Mouse (Mus musculus) kidney, embryonic 14.5 days (tissue): ENCODE results near the gene Phldb1. TPM values are rescaled to one million over a fixed set of nuclear protein-coding genes. Genes with fewer than 3 reads are reported as not detected.
A peak's percentile ranks its signal among the peaks of the same experiment; 100 is the strongest.

Experiments
- ATAC-seq: fragments of 200-750 bp; cut with Nextera tagmentation; 2 replicates; pipeline ENCODE4 v1.8.0; 2017; ENCODE audit warnings: moderate number of reproducible peaks, mild to moderate bottlenecking, moderate TSS enrichment, moderate library complexity; ENCODE audit not compliant: low FRiP score, low TSS enrichment
- H3K27ac ChIP-seq: fragments of 300-500 bp; sonication (generic); 2 replicates; pipeline ENCODE4 v1.5.1; 2014; ENCODE audit warnings: low read depth, mild to moderate bottlenecking, low read length, moderate library complexity, mixed read lengths
- H3K27me3 ChIP-seq: fragments of 300-500 bp; sonication (generic); 2 replicates; pipeline ENCODE4 v1.6.1; 2014; ENCODE audit warnings: mild to moderate bottlenecking, low read length; ENCODE audit not compliant: control insufficient read depth, insufficient read depth
- H3K36me3 ChIP-seq: fragments of 300-500 bp; sonication (generic); 2 replicates; pipeline ENCODE4 v1.6.1; 2014; ENCODE audit warnings: low read length, mixed read lengths; ENCODE audit not compliant: control insufficient read depth, insufficient read depth
- H3K4me1 ChIP-seq: fragments of 300-500 bp; sonication (generic); 2 replicates; pipeline ENCODE4 v1.6.1; 2014; ENCODE audit warnings: low read length, mixed read lengths; ENCODE audit not compliant: control insufficient read depth, insufficient read depth
- H3K4me2 ChIP-seq: fragments of 300-500 bp; sonication (generic); replicated peaks from 2 replicates; pipeline ENCODE4 v1.6.1; 2014; ENCODE audit warnings: low read depth, mild to moderate bottlenecking, low read length
- H3K4me3 ChIP-seq: fragments of 300-500 bp; sonication (generic); 2 replicates; pipeline ENCODE4 v1.5.1; 2014; ENCODE audit warnings: mild to moderate bottlenecking, low read length
- H3K9ac ChIP-seq: fragments of 300-500 bp; sonication (generic); 2 replicates; pipeline ENCODE4 v1.6.1; 2014; ENCODE audit warnings: low read depth, mild to moderate bottlenecking, low read length, moderate library complexity
- H3K9me3 ChIP-seq: fragments of 300-500 bp; sonication (generic); 2 replicates; pipeline ENCODE4 v1.6.1; 2016; ENCODE audit warnings: low read length; ENCODE audit not compliant: control insufficient read depth
- WGBS: fragments of 180-500 bp; shearing (Covaris S2); extraction: QIAGEN DNeasy Blood & Tissue Kit; methylation state at CpG from one replicate; pipeline ENCODE4 v1.1.7; 2014; 5-methylcytosine and 5-hydroxymethylcytosine counted together
- polyA plus RNA-seq: library from polyadenylated mRNA; unstranded; fragments of >200 nt; fragmentation: Nextera tagmentation; extraction: Ambion mirVana; gene quantifications from 2 replicates; pipeline ENCODE4 v1.2.1, GENCODE M21; 2014

Phldb1 gene
- polyA plus RNA-seq, 1 experiment from 2014 or later, result 28.7 TPM

GRCm38 (mm10) chr9:44721877-44722186 lies 13.2 kb downstream of the Phldb1 start:
- Histone ChIP-seq H3K4me1 (peaks cover 24% of the 10 kb centered on the region), H3K36me3 (peaks cover 18% of the 10 kb centered on the region), H3K4me3 (no peak overlapping the region; the same call in 1 of the 2 replicates), H3K4me2 (peak overlapping the region; percentile 57), H3K9me3 (no peaks in the 10 kb centered on the region), H3K9ac (no peak overlapping the region), H3K27me3 (no peaks in the 10 kb centered on the region), H3K27ac (peak overlapping the region; percentile 59; the same call in 1 of the 2 replicates)
- peak; percentile 22; the same call in 1 of the 2 replicates for ATAC-seq
- 74% methylated on average over 3 of the region's 3 CpGs for WGBS

- no peaks in the 10 kb centered on the region for H3K9me3 ChIP-seq
- peak overlapping the region; percentile 63 for H3K4me3 ChIP-seq
- WGBS, result under 1% methylated on average over 37 of the region's 40 CpGs
- H3K4me1 ChIP-seq, result peaks cover 19% of the 10 kb centered on the region
- H3K36me3 ChIP-seq, result peaks cover 20% of the 10 kb centered on the region
- peak overlapping the region; percentile 57 for H3K4me2 ChIP-seq
- H3K27ac ChIP-seq, result peak overlapping the region; percentile 73; the same call in 1 of the 2 replicates
- peak overlapping the region; percentile 77 for H3K9ac ChIP-seq
- peak; percentile 87 for ATAC-seq
- H3K27me3 ChIP-seq, result no peaks in the 10 kb centered on the region
Measured at GRCm38 (mm10) chr9:44721154-44721876, 13.7 kb downstream of the Phldb1 start.

- Histone ChIP-seq H3K4me2 (peak overlapping the region; percentile 57), H3K9ac (peak overlapping the region; percentile 77), H3K4me1 (peaks cover 15% of the 10 kb centered on the region), H3K4me3 (peak overlapping the region; percentile 63), H3K9me3 (no peaks in the 10 kb centered on the region), H3K36me3 (peaks cover 28% of the 10 kb centered on the region), H3K27ac (peak overlapping the region; percentile 73; the same call in 1 of the 2 replicates), H3K27me3 (no peaks in the 10 kb centered on the region)
- 15% methylated on average over 9 of the region's 9 CpGs for WGBS
- peak; percentile 20; the same call in 1 of the 2 replicates for ATAC-seq
Measured at GRCm38 (mm10) chr9:44720358-44721153, 14.4 kb downstream of the Phldb1 start.

GRCm38 (mm10) chr9:44719632-44720357 lies 15.2 kb downstream of the Phldb1 start:
- H3K4me2 ChIP-seq, result peak overlapping the region; percentile 57
- no peak overlapping the region for H3K27ac ChIP-seq
- H3K4me1 ChIP-seq, result peaks cover 15% of the 10 kb centered on the region
- ATAC-seq, result no peak
- 78% methylated on average over 8 of the region's 8 CpGs for WGBS
- H3K9ac ChIP-seq, result peak overlapping the region; percentile 77; the same call in 1 of the 2 replicates
- peaks cover 29% of the 10 kb centered on the region for H3K36me3 ChIP-seq
- no peaks in the 10 kb centered on the region for H3K9me3 ChIP-seq
- no peaks in the 10 kb centered on the region for H3K27me3 ChIP-seq
- H3K4me3 ChIP-seq, result peak overlapping the region; percentile 63

- Histone ChIP-seq H3K4me3 (no peak overlapping the region), H3K9me3 (no peaks in the 10 kb centered on the region), H3K27me3 (no peaks in the 10 kb centered on the region), H3K36me3 (peaks cover 35% of the 10 kb centered on the region), H3K4me2 (no peak overlapping the region), H3K9ac (0 out of 2 replicates have a peak overlapping the region, but pooled peaks have one; percentile 7), H3K27ac (no peak overlapping the region), H3K4me1 (peaks cover 15% of the 10 kb centered on the region)
- no peak for ATAC-seq
- 91% methylated on average over 12 of the region's 12 CpGs for WGBS
Measured at GRCm38 (mm10) chr9:44718937-44719631, 15.9 kb downstream of the Phldb1 start.

- 80% methylated on average over 10 of the region's 10 CpGs for WGBS
- H3K9ac ChIP-seq, result no peak overlapping the region
Measured at GRCm38 (mm10) chr9:44717822-44718242, 17.2 kb downstream of the Phldb1 start.

GRCm38 (mm10) chr9:44716997-44717821 lies 17.8 kb downstream of the Phldb1 start:
- Histone ChIP-seq H3K4me2 (no peak overlapping the region), H3K4me3 (no peak overlapping the region), H3K36me3 (peaks cover 45% of the 10 kb centered on the region), H3K4me1 (peaks cover 10% of the 10 kb centered on the region), H3K27ac (no peak overlapping the region), H3K27me3 (no peaks in the 10 kb centered on the region), H3K9ac (no peak overlapping the region), H3K9me3 (no peaks in the 10 kb centered on the region)
- ATAC-seq, result no peak
- 77% methylated on average over 6 of the region's 6 CpGs for WGBS

More at GRCm38 (mm10) chr9:44717822-44718242, 17.2 kb downstream of the Phldb1 start:
- no peak for ATAC-seq
- peaks cover 41% of the 10 kb centered on the region for H3K36me3 ChIP-seq
- no peaks in the 10 kb centered on the region for H3K27me3 ChIP-seq
- H3K4me2 ChIP-seq, result no peak overlapping the region
- peaks cover 10% of the 10 kb centered on the region for H3K4me1 ChIP-seq
- H3K27ac ChIP-seq, result no peak overlapping the region
- H3K9me3 ChIP-seq, result no peaks in the 10 kb centered on the region
- H3K4me3 ChIP-seq, result no peak overlapping the region
